Comparison of ENCODE assay signal across 16 mouse cellular contexts in the genomic region with DNA sequence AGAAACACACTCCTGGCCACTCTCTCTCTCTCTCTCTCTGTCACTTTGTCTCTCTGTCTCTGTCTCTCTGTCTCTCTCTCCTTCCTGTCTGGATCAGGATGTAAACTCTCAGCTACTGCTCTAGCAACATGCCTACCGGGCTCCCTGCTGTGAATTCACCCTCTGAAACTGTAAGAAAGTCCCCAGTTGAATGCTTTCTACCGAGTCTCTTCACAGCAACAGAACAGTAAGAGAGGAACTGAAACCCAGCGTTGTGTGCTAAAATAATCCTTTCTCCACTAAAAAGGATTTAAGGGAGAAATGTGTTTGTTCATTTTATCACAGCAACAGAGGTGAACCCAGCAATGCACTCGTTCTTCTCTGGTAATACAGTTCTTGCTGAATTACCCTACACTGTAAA.
"Had no signal": no experiment of that assay in that cellular context is flagged by ENCODE, and none has a peak within 500 bp of the region (broad histone marks: within the 10 kb centered on the region; RNA-seq: fewer than 3 reads in every experiment).

No protein-coding gene starts in this region.

- H3K27me3 ChIP-seq: liver, embryonic 15.5 days; stomach, embryonic 15.5 days had no signal

- H3K9ac ChIP-seq: liver, embryonic 15.5 days; midbrain, embryonic 12.5 days; stomach, embryonic 15.5 days had no signal

- H3K9me3 ChIP-seq: limb, embryonic 10.5 days; liver, embryonic 15.5 days; stomach, embryonic 15.5 days had no signal

- H3K36me3 ChIP-seq: limb, embryonic 10.5 days; liver, embryonic 15.5 days; midbrain, embryonic 12.5 days; stomach, embryonic 15.5 days had no signal

- DNase-seq: kidney, postnatal 10 days; kidney, postnatal 4 days; lung, adult 2 months; lung, postnatal 36 days; right cerebral cortex, adult 18-20 months; right cerebral cortex, postnatal 25 days; thymus, adult 2 months; thymus, postnatal 36 days had no signal

- ATAC-seq: lung, postnatal 0 days; midbrain, embryonic 16.5 days had no signal

- H3K4me1 ChIP-seq: limb, embryonic 10.5 days; liver, embryonic 15.5 days; midbrain, embryonic 12.5 days; stomach, embryonic 15.5 days had no signal

- H3K4me2 ChIP-seq: liver, embryonic 11.5 days; liver, embryonic 15.5 days; midbrain, embryonic 12.5 days; stomach, embryonic 15.5 days had no signal

- H3K27ac ChIP-seq: left cerebral cortex, adult 2 months; limb, embryonic 10.5 days; liver, embryonic 15.5 days; midbrain, embryonic 12.5 days; stomach, embryonic 15.5 days had no signal

- H3K4me3 ChIP-seq: left cerebral cortex, adult 2 months; limb, embryonic 10.5 days; liver, embryonic 15.5 days; midbrain, embryonic 12.5 days; stomach, embryonic 15.5 days had no signal
